ENCODE assay signal across 1 mouse cellular context in the genomic region with DNA sequence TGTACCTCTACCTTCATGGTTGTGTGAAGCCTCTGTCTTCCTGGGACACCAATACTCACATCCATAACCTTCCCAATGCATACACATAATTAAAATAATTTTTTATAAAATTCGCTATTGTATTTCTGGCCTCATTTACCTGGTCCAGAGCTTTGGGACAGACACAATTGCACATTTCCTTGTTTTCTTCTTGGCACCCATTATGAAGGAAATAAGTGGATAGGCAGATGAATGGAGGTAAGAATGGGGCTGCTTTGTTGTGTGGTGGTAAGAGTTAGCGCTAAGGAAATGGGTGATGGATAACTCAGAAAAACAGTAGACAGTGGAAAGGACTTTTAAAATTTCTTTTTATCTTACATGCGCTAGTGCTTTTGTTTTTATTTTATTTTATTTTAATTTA.
TF ChIP-seq lines count a peak whose summit lies in the region.

No protein-coding gene starts in this region.

TF ChIP-seq in CH12.LX, 34 proteins besides CTCF, POLR2A, EP300 and RAD21:
- TF ChIP-seq IRF4 (IDR thresholded peaks at IDR 0.05; ENCODE audit: low read depth, low read length), result no peak
- no peak for TF ChIP-seq GABPA (IDR thresholded peaks at IDR 0.05; ENCODE audit: insufficient replicate concordance, low read depth, low read length)
- no peak for TF ChIP-seq BHLHE40 (IDR thresholded peaks at IDR 0.05; ENCODE audit: low read depth, low read length)
- TF ChIP-seq PAX5 (IDR thresholded peaks at IDR 0.05; ENCODE audit: low read length), result no peak
- no peak for TF ChIP-seq NRF1 (IDR thresholded peaks at IDR 0.05; ENCODE audit: low read depth, low read length)
- no peak for TF ChIP-seq JUND (conservative IDR thresholded peaks at IDR 0.05; ENCODE audit: low read depth, low read length)
- TF ChIP-seq MXI1 (IDR thresholded peaks at IDR 0.05; ENCODE audit: low read depth, low read length), result no peak
- TF ChIP-seq UBTF (IDR thresholded peaks at IDR 0.05; ENCODE audit: low read depth, low read length), result no peak
- TF ChIP-seq KAT2A (IDR thresholded peaks at IDR 0.05; ENCODE audit: insufficient replicate concordance, low read length), result no peak
- no peak for TF ChIP-seq MAFK (IDR thresholded peaks at IDR 0.05; ENCODE audit: insufficient replicate concordance, low read length)
- no peak for TF ChIP-seq ELF1 (IDR thresholded peaks at IDR 0.05; ENCODE audit: low read depth, low read length)
- TF ChIP-seq ETS1 (conservative IDR thresholded peaks at IDR 0.05; ENCODE audit: low read depth, low read length), result no peak
- no peak for TF ChIP-seq SMC3 (IDR thresholded peaks at IDR 0.05; ENCODE audit: low read depth, low read length)
- TF ChIP-seq USF1 (IDR thresholded peaks at IDR 0.05; ENCODE audit: low read depth, low read length), result no peak
